In the genomic region with DNA sequence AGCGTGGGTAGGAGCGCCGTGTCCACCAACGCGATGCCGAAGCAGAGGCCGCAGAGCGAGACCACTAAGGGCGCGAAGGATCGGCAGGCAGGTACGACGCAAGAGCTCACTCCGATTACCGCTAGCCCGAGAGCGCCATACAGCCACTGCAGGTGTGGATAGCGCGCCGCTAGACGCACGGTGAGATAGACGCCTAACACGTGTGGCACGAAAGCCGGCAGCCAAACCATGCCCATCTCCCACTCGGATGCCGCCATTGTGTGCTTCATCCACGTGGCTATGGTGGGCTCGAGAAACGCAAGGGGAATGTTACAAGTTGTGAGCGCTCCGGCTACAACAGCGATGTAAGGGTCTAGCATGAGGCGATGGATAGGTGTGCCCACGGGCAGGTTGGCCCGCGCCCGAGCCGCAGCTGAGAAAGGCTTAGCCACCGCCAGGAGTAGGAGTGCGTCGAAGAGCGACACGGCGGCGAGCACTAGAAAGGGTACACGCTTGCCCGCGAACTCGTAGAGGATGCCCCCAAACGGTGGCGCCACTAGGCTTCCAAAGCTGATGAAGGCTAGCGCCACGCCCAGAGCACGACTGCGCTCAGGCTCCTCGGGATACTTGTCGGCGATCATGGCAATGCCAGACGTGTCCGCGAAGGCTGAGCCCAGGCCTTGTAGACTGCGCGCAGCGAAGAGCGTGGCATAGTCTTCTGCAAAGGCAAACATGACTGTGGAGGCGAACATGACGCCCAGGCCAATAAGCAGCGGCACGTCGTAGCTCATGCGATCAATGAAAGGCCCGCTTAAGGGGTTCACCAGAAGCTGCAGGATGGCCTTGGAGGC, we compare ENCODE assay signal across 11 mouse cellular contexts. TPM values are rescaled to one million over a fixed set of nuclear protein-coding genes. Genes with fewer than 3 reads are reported as not detected.
DNase-seq lines count a peak whose midpoint lies in the region; ATAC-seq lines count a peak whose summit lies in the region.
"Had no signal": no experiment of that assay in that cellular context is flagged by ENCODE, and none has a peak within 500 bp of the region (broad histone marks: within the 10 kb centered on the region; RNA-seq: fewer than 3 reads in every experiment).

No protein-coding gene starts in this region.

- peak overlapping the region; percentile 50 for H3K4me3 ChIP-seq in heart, embryonic 10.5 days
- peak overlapping the region; percentile 40 for H3K4me3 ChIP-seq in hindbrain, embryonic 12.5 days
- peak overlapping the region; percentile 41 for H3K4me3 ChIP-seq in midbrain, embryonic 15.5 days
- H3K4me3 ChIP-seq in kidney, embryonic 16.5 days (ENCODE audit: low read length): no peak overlapping the region; the same call in 1 of the 2 replicates

- intact Hi-C loops in heart, postnatal 10 days (cut with DNase I): no loop called here
- intact Hi-C loops in left cerebral cortex, postnatal 36 days (cut with DNase I): no loop called here

- peak overlapping the region; percentile 64 for H3K4me2 ChIP-seq in hindbrain, embryonic 12.5 days (replicated peaks)
- H3K4me2 ChIP-seq in midbrain, embryonic 15.5 days: peak overlapping the region; percentile 80
- no peak overlapping the region for H3K4me2 ChIP-seq in kidney, embryonic 16.5 days (replicated peaks; ENCODE audit: low read depth, low read length)

- no peak overlapping the region for H3K27ac ChIP-seq in heart, embryonic 10.5 days
- no peak overlapping the region for H3K27ac ChIP-seq in hindbrain, embryonic 12.5 days
- no peak overlapping the region for H3K27ac ChIP-seq in midbrain, embryonic 15.5 days
- no peak overlapping the region for H3K27ac ChIP-seq in kidney, embryonic 16.5 days (ENCODE audit: low read length)

- H3K4me1 ChIP-seq in heart, embryonic 10.5 days: peaks cover 36% of the 10 kb centered on the region
- peaks cover 33% of the 10 kb centered on the region for H3K4me1 ChIP-seq in hindbrain, embryonic 12.5 days
- peaks cover 33% of the 10 kb centered on the region for H3K4me1 ChIP-seq in midbrain, embryonic 15.5 days
- H3K4me1 ChIP-seq in kidney, embryonic 16.5 days (ENCODE audit: insufficient read depth, low read length): no peaks in the 10 kb centered on the region

- WGBS in heart, embryonic 10.5 days: 4% methylated on average over 74 of the region's 74 CpGs
- 4% methylated on average over 74 of the region's 74 CpGs for WGBS in hindbrain, embryonic 12.5 days
- WGBS in midbrain, embryonic 15.5 days: 3% methylated on average over 74 of the region's 74 CpGs
- WGBS in kidney, embryonic 16.5 days: 3% methylated on average over 74 of the region's 74 CpGs

- no peak for ATAC-seq in hindbrain, embryonic 12.5 days (ENCODE audit: low FRiP score)
- ATAC-seq in midbrain, embryonic 15.5 days (replicated peaks): peak; percentile 49
- ATAC-seq in kidney, embryonic 16.5 days (ENCODE audit: low FRiP score, low TSS enrichment): no peak

- no peak overlapping the region for H3K9ac ChIP-seq in hindbrain, embryonic 12.5 days
- no peak overlapping the region for H3K9ac ChIP-seq in midbrain, embryonic 15.5 days
- H3K9ac ChIP-seq in kidney, embryonic 16.5 days (replicated peaks; ENCODE audit: low read length): no peak overlapping the region

- no peaks in the 10 kb centered on the region for H3K9me3 ChIP-seq in heart, embryonic 10.5 days
- no peaks in the 10 kb centered on the region; the same call in 1 of the 2 replicates for H3K9me3 ChIP-seq in hindbrain, embryonic 12.5 days (replicated peaks)
- H3K9me3 ChIP-seq in midbrain, embryonic 15.5 days: no peaks in the 10 kb centered on the region
- H3K9me3 ChIP-seq in kidney, embryonic 16.5 days (ENCODE audit: low read length): no peaks in the 10 kb centered on the region

- no peak for DNase-seq in heart, embryonic 10.5 days (ENCODE audit: low spot score)
- no peak for DNase-seq in heart, postnatal 10 days
- peak; percentile 48 for DNase-seq in embryo, embryonic 10 days (ENCODE audit: low spot score)
- no peak for DNase-seq in left cerebral cortex, postnatal 36 days (ENCODE audit: low spot score in 2 of 2)
- no peak for DNase-seq in layer of hippocampus, adult 9-11 months
- DNase-seq: layer of hippocampus, postnatal 36 days had no signal

- H3K36me3 ChIP-seq in heart, embryonic 10.5 days: no peaks in the 10 kb centered on the region
- H3K36me3 ChIP-seq in hindbrain, embryonic 12.5 days: no peaks in the 10 kb centered on the region
- no peaks in the 10 kb centered on the region for H3K36me3 ChIP-seq in midbrain, embryonic 15.5 days (replicated peaks)
- H3K36me3 ChIP-seq in kidney, embryonic 16.5 days (ENCODE audit: insufficient read depth, low read length): no peaks in the 10 kb centered on the region

- H3K27me3 ChIP-seq in heart, embryonic 10.5 days (ENCODE audit: insufficient read depth, poor library complexity, severe bottlenecking): peaks cover 100% of the 10 kb centered on the region
- H3K27me3 ChIP-seq in hindbrain, embryonic 12.5 days: peaks cover 98% of the 10 kb centered on the region
- H3K27me3 ChIP-seq in midbrain, embryonic 15.5 days (replicated peaks): peaks cover 90% of the 10 kb centered on the region
- H3K27me3 ChIP-seq in kidney, embryonic 16.5 days (ENCODE audit: insufficient read depth, low read length): peaks cover 91% of the 10 kb centered on the region

RNA-seq across cellular contexts. Expression of a gene that starts 1.2 kb away (rescaled TPM):
- 0.06 and 0.24 TPM in 2 replicates for polyA plus RNA-seq in heart, embryonic 10.5 days (2016; fragmentation: Nextera tagmentation; extraction: Ambion mirVana)
- not detected for total RNA-seq in heart, postnatal 10 days (2021)
- polyA plus RNA-seq in hindbrain, embryonic 12.5 days (2016; fragmentation: Nextera tagmentation; extraction: Ambion mirVana): 7.3 and 9.4 TPM in 2 replicates
- 2.5 and 2.8 TPM in 2 replicates for polyA plus RNA-seq in midbrain, embryonic 15.5 days (2015; fragmentation: Nextera tagmentation; extraction: Ambion mirVana)
- total RNA-seq in left cerebral cortex, postnatal 36 days (2021): 1 to 10 TPM; 1.1 to 1.8 TPM
- polyA plus RNA-seq in kidney, embryonic 16.5 days (2015; fragmentation: Nextera tagmentation; extraction: Ambion mirVana): 0.17 and 0.29 TPM in 2 replicates
- total RNA-seq: common myeloid progenitor, adult 5-6 weeks; layer of hippocampus, postnatal 36 days had no signal

RNA-seq across cellular contexts. Expression of a gene that starts 2.4 kb away (rescaled TPM):
- polyA plus RNA-seq in heart, embryonic 10.5 days (2016; fragmentation: Nextera tagmentation; extraction: Ambion mirVana): 0.06 and 0.10 TPM in 2 replicates
- total RNA-seq in heart, postnatal 10 days (2021): not detected
- 0.80 and 1.7 TPM in 2 replicates for polyA plus RNA-seq in hindbrain, embryonic 12.5 days (2016; fragmentation: Nextera tagmentation; extraction: Ambion mirVana)
- 0.22 and 0.68 TPM in 2 replicates for polyA plus RNA-seq in midbrain, embryonic 15.5 days (2015; fragmentation: Nextera tagmentation; extraction: Ambion mirVana)
- total RNA-seq in left cerebral cortex, postnatal 36 days (2021): 1 to 10 TPM in 1 of 2 experiments, under 1 TPM in 1; 0.81 to 2.3 TPM
- 0.05 and 0.10 TPM in 2 replicates for polyA plus RNA-seq in kidney, embryonic 16.5 days (2015; fragmentation: Nextera tagmentation; extraction: Ambion mirVana)
- total RNA-seq: common myeloid progenitor, adult 5-6 weeks; layer of hippocampus, postnatal 36 days had no signal
- polyA plus RNA-seq: heart, embryonic 14.5 days had no signal

RNA-seq across cellular contexts. Expression of a gene that starts 49.9 kb away (rescaled TPM):
- 16.5 and 23.5 TPM in 2 replicates for polyA plus RNA-seq in heart, embryonic 10.5 days (2016; fragmentation: Nextera tagmentation; extraction: Ambion mirVana)
- total RNA-seq in heart, postnatal 10 days (2021): 1 to 10 TPM; 7.0 to 7.3 TPM
- 33.7 and 34.4 TPM in 2 replicates for polyA plus RNA-seq in hindbrain, embryonic 12.5 days (2016; fragmentation: Nextera tagmentation; extraction: Ambion mirVana)
- polyA plus RNA-seq in midbrain, embryonic 15.5 days (2015; fragmentation: Nextera tagmentation; extraction: Ambion mirVana): 29.8 and 33.3 TPM in 2 replicates
- 10 to 100 TPM; 16.6 to 24.4 TPM for total RNA-seq in left cerebral cortex, postnatal 36 days (2021)
- polyA plus RNA-seq in kidney, embryonic 16.5 days (2015; fragmentation: Nextera tagmentation; extraction: Ambion mirVana): 17.7 and 20.3 TPM in 2 replicates
